Mouse (Mus musculus): Measurements from ENCODE around the gene D430042O09Rik. TPM values are rescaled to one million over a fixed set of nuclear protein-coding genes. Genes with fewer than 3 reads are reported as not detected.

D430042O09Rik gene
- polyA plus RNA-seq, 1 experiment from 2014 or later = 9.8 TPM

- no peak overlapping the region for H3K27ac ChIP-seq (ENCODE audit: low read length)
- H3K36me3 ChIP-seq (ENCODE audit: control insufficient read depth, insufficient read depth, low read length) = no peaks in the 10 kb centered on the region
- no peak overlapping the region for H3K4me2 ChIP-seq (replicated peaks; ENCODE audit: low read depth, low read length)
- no peaks in the 10 kb centered on the region for H3K4me1 ChIP-seq (ENCODE audit: control insufficient read depth, insufficient read depth, low read length)
- no peak overlapping the region for H3K4me3 ChIP-seq (ENCODE audit: low read depth, low read length)
- WGBS = 26% methylated on average over 7 of the region's 7 CpGs
- H3K9ac ChIP-seq (replicated peaks; ENCODE audit: low read depth, low read length) = no peak overlapping the region
- no peaks in the 10 kb centered on the region for H3K27me3 ChIP-seq (ENCODE audit: control insufficient read depth, insufficient read depth, low read length)
- no peaks in the 10 kb centered on the region for H3K9me3 ChIP-seq (ENCODE audit: control insufficient read depth, low read depth, low read length)
- peak; percentile 88 for ATAC-seq (ENCODE audit: insufficient number of reproducible peaks, insufficient read depth, low FRiP score, low read depth)
Measured at GRCm38 (mm10) chr7:125899036-125899435, 191.3 kb downstream of the D430042O09Rik start.

DNA sequence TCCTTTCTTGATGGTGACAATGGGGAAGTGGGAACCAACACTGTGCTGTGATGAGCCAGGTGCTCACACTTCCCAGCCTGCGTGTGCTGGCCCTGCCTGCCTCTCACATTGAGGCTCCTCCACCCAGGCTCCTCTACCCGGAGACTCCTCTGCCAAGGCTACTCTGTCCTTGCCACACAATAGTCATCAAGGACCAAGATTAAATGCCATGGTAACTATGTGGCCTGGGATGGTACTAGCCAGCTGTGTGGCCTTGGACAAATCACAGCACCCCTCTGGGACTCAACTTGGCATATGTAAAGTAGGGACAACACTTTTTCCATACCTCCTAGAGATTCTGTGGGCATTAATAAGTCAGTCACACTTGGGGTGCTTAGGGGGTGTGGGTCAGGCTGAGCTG lies 192.2 kb downstream of the D430042O09Rik start:
- H3K4me3 ChIP-seq (ENCODE audit: low read depth, low read length) = no peak overlapping the region
- no peaks in the 10 kb centered on the region for H3K36me3 ChIP-seq (ENCODE audit: control insufficient read depth, insufficient read depth, low read length)
- no peak overlapping the region for H3K27ac ChIP-seq (ENCODE audit: low read length)
- H3K4me1 ChIP-seq (ENCODE audit: control insufficient read depth, insufficient read depth, low read length) = no peaks in the 10 kb centered on the region
- no peaks in the 10 kb centered on the region for H3K27me3 ChIP-seq (ENCODE audit: control insufficient read depth, insufficient read depth, low read length)
- no peaks in the 10 kb centered on the region for H3K9me3 ChIP-seq (ENCODE audit: control insufficient read depth, low read depth, low read length)
- no peak overlapping the region for H3K9ac ChIP-seq (replicated peaks; ENCODE audit: low read depth, low read length)
- H3K4me2 ChIP-seq (replicated peaks; ENCODE audit: low read depth, low read length) = no peak overlapping the region
- WGBS = 61% methylated on average over 2 of the region's 2 CpGs
- no peak for ATAC-seq (ENCODE audit: insufficient number of reproducible peaks, insufficient read depth, low FRiP score, low read depth)

DNA sequence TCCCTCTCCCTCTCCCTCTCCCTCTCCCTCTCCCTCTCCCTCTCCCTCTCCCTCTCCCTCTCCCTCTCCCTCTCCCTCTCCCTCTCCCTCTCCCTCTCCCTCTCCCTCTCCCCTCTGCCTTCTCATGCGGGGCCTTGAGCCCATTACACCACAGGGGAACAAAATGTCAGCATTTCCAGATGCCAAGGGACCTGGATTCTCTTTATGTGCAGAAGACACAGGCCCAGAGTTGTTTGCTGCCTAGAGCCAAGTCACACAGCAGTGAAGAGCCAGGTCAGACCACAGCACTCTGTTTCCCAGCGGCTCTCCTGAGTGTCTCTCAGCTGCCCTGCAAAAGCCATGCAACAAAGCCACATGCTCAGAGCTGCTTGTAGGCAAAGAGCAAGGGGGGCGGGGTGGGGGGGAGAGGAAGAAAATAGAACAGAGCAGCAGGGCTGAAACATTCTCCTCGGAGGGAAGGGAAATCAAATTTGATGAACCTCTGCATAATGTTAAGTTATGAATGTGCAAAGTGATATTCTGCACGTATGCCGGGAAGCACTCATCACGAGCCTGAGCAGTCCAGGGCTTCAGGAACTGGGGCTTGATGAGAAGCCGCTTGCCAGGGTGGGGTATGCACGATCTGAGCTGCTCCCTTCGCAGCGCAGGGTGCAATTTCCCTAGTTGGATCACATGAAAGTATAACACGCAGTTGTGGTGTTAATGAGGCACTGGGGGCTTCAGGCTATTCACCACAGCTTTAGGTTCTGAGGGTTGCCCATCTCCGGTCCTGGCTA lies 192.9 kb downstream of the D430042O09Rik start:
- Histone ChIP-seq H3K4me2 (replicated peaks; ENCODE audit: low read depth, low read length) (no peak overlapping the region), H3K9me3 (ENCODE audit: control insufficient read depth, low read depth, low read length) (no peaks in the 10 kb centered on the region), H3K4me3 (ENCODE audit: low read depth, low read length) (no peak overlapping the region), H3K4me1 (ENCODE audit: control insufficient read depth, insufficient read depth, low read length) (no peaks in the 10 kb centered on the region), H3K27ac (ENCODE audit: low read length) (no peak overlapping the region), H3K27me3 (ENCODE audit: control insufficient read depth, insufficient read depth, low read length) (no peaks in the 10 kb centered on the region), H3K36me3 (ENCODE audit: control insufficient read depth, insufficient read depth, low read length) (no peaks in the 10 kb centered on the region), H3K9ac (replicated peaks; ENCODE audit: low read depth, low read length) (no peak overlapping the region)
- no peak for ATAC-seq (ENCODE audit: insufficient number of reproducible peaks, insufficient read depth, low FRiP score, low read depth)
- WGBS = 67% methylated on average over 13 of the region's 13 CpGs

GRCm38 (mm10) chr7:125920801-125921200 lies 213.1 kb downstream of the D430042O09Rik start:
- no peaks in the 10 kb centered on the region for H3K9me3 ChIP-seq (ENCODE audit: control insufficient read depth, low read depth, low read length)
- no peak overlapping the region for H3K9ac ChIP-seq (replicated peaks; ENCODE audit: low read depth, low read length)
- H3K36me3 ChIP-seq (ENCODE audit: control insufficient read depth, insufficient read depth, low read length) = no peaks in the 10 kb centered on the region
- no peak for ATAC-seq (ENCODE audit: insufficient number of reproducible peaks, insufficient read depth, low FRiP score, low read depth)
- no peak overlapping the region for H3K4me3 ChIP-seq (ENCODE audit: low read depth, low read length)
- H3K27ac ChIP-seq (ENCODE audit: low read length) = no peak overlapping the region
- 65% methylated on average over 5 of the region's 5 CpGs for WGBS
- H3K4me2 ChIP-seq (replicated peaks; ENCODE audit: low read depth, low read length) = no peak overlapping the region
- no peaks in the 10 kb centered on the region for H3K27me3 ChIP-seq (ENCODE audit: control insufficient read depth, insufficient read depth, low read length)
- no peaks in the 10 kb centered on the region for H3K4me1 ChIP-seq (ENCODE audit: control insufficient read depth, insufficient read depth, low read length)

GRCm38 (mm10) chr7:125924044-125924443 lies 216.4 kb downstream of the D430042O09Rik start:
- no peak overlapping the region for H3K27ac ChIP-seq (ENCODE audit: low read length)
- no peaks in the 10 kb centered on the region for H3K27me3 ChIP-seq (ENCODE audit: control insufficient read depth, insufficient read depth, low read length)
- H3K4me3 ChIP-seq (ENCODE audit: low read depth, low read length) = no peak overlapping the region
- H3K4me1 ChIP-seq (ENCODE audit: control insufficient read depth, insufficient read depth, low read length) = no peaks in the 10 kb centered on the region
- no peaks in the 10 kb centered on the region for H3K36me3 ChIP-seq (ENCODE audit: control insufficient read depth, insufficient read depth, low read length)
- ATAC-seq (ENCODE audit: insufficient number of reproducible peaks, insufficient read depth, low FRiP score, low read depth) = no peak
- H3K9ac ChIP-seq (replicated peaks; ENCODE audit: low read depth, low read length) = no peak overlapping the region
- H3K4me2 ChIP-seq (replicated peaks; ENCODE audit: low read depth, low read length) = no peak overlapping the region
- 75% methylated on average over 5 of the region's 5 CpGs for WGBS
- H3K9me3 ChIP-seq (ENCODE audit: control insufficient read depth, low read depth, low read length) = no peaks in the 10 kb centered on the region

Other genes with a start within 250 kb of the D430042O09Rik start
- 133 and 140 TPM in 2 replicates for gene Nsmce1, start 216.3 kb upstream of the D430042O09Rik start, polyA plus RNA-seq (2014; fragmentation: Nextera tagmentation; extraction: Ambion mirVana)
- gene Il4ra, start 155.8 kb upstream of the D430042O09Rik start, polyA plus RNA-seq (2014; fragmentation: Nextera tagmentation; extraction: Ambion mirVana) = 6.3 and 7.2 TPM in 2 replicates
- gene Il21r, start 104.5 kb upstream of the D430042O09Rik start, polyA plus RNA-seq (2014; fragmentation: Nextera tagmentation; extraction: Ambion mirVana) = 0.46 and 0.49 TPM in 2 replicates
- 37.0 and 37.7 TPM in 2 replicates for gene Gtf3c1, start 108 bp upstream of the D430042O09Rik start, polyA plus RNA-seq (2014; fragmentation: Nextera tagmentation; extraction: Ambion mirVana)

Measured in stomach, embryonic 14.5 days (tissue).